Mouse (Mus musculus): Measurements from ENCODE around the gene Il17c. TPM values are rescaled to one million over a fixed set of nuclear protein-coding genes. Genes with fewer than 3 reads are reported as not detected.

The Il17c gene
- polyA plus RNA-seq, 2 experiments = not detected

- WGBS (ENCODE audit: insufficient replicate concordance) = 70% methylated on average over 6 of the region's 6 CpGs
- no peak for TF ChIP-seq CTCF (IDR thresholded peaks at IDR 0.05; ENCODE audit: low read depth)
- TF ChIP-seq EP300 (IDR thresholded peaks at IDR 0.05; ENCODE audit: low read depth) = no peak
Measured at GRCm38 (mm10) chr8:122469407-122469806, 47.6 kb downstream of the Il17c start.

GRCm38 (mm10) chr8:122469965-122470364 lies 48.1 kb downstream of the Il17c start:
- Histone ChIP-seq H3K4me1 (replicated peaks; ENCODE audit: control insufficient read depth in 2 of 2, insufficient read depth in 2 of 2, low read length in 1 of 2) (peaks cover 2 to 6% of the 10 kb centered on the region in 2 experiments), H3K36me3 (replicated peaks; ENCODE audit: control insufficient read depth, insufficient read depth, low read depth) (no peaks in the 10 kb centered on the region), H3K9me3 (ENCODE audit: control insufficient read depth, low read length) (no peaks in the 10 kb centered on the region), H3K4me3 (ENCODE audit: insufficient read depth in 1 of 2, low read depth in 2 of 2, low read length in 2 of 2) (no peak overlapping the region), H3K9ac (replicated peaks) (no peak overlapping the region), H3K27ac (no peak overlapping the region), H3K4me2 (ENCODE audit: low read depth) (no peak overlapping the region), H3K27me3 (ENCODE audit: control insufficient read depth, insufficient read depth, low read length) (no peaks in the 10 kb centered on the region)
- TF ChIP-seq EP300 (IDR thresholded peaks at IDR 0.05; ENCODE audit: low read depth) (no peak), CTCF (IDR thresholded peaks at IDR 0.05; ENCODE audit: low read depth) (no peak)
- WGBS (ENCODE audit: insufficient replicate concordance) = 82% methylated on average over 10 of the region's 10 CpGs
- DNase-seq (ENCODE audit: low read depth in 3 of 3, low spot score in 3 of 3) (no peak), ATAC-seq (ENCODE audit: insufficient read depth) (no peak)

More at GRCm38 (mm10) chr8:122469407-122469806, 47.6 kb downstream of the Il17c start:
- no peak overlapping the region for H3K4me2 ChIP-seq (ENCODE audit: low read depth)
- H3K9me3 ChIP-seq (ENCODE audit: control insufficient read depth, low read length) = no peaks in the 10 kb centered on the region
- peaks cover 0 to 7% of the 10 kb centered on the region in 2 experiments; a peak in 3 of 4 replicates for H3K4me1 ChIP-seq (replicated peaks; ENCODE audit: control insufficient read depth in 2 of 2, insufficient read depth in 2 of 2, low read length in 1 of 2)
- H3K4me3 ChIP-seq (ENCODE audit: insufficient read depth in 1 of 2, low read depth in 2 of 2, low read length in 2 of 2) = no peak overlapping the region
- DNase-seq (ENCODE audit: low read depth in 3 of 3, low spot score in 3 of 3) = no peak
- no peaks in the 10 kb centered on the region for H3K36me3 ChIP-seq (replicated peaks; ENCODE audit: control insufficient read depth, insufficient read depth, low read depth)
- H3K9ac ChIP-seq (replicated peaks) = no peak overlapping the region
- no peak overlapping the region for H3K27ac ChIP-seq
- ATAC-seq (ENCODE audit: insufficient read depth) = no peak
- H3K27me3 ChIP-seq (ENCODE audit: control insufficient read depth, insufficient read depth, low read length) = no peaks in the 10 kb centered on the region

GRCm38 (mm10) chr8:122470691-122471090 lies 48.9 kb downstream of the Il17c start:
- no peak overlapping the region for H3K4me2 ChIP-seq (ENCODE audit: low read depth)
- H3K9ac ChIP-seq (replicated peaks) = no peak overlapping the region
- DNase-seq (ENCODE audit: low read depth in 3 of 3, low spot score in 3 of 3) = no peak
- ATAC-seq (ENCODE audit: insufficient read depth) = no peak
- no peaks in the 10 kb centered on the region for H3K36me3 ChIP-seq (replicated peaks; ENCODE audit: control insufficient read depth, insufficient read depth, low read depth)
- no peaks in the 10 kb centered on the region for H3K9me3 ChIP-seq (ENCODE audit: control insufficient read depth, low read length)
- H3K27me3 ChIP-seq (ENCODE audit: control insufficient read depth, insufficient read depth, low read length) = no peaks in the 10 kb centered on the region
- peaks cover 2 to 5% of the 10 kb centered on the region in 2 experiments for H3K4me1 ChIP-seq (replicated peaks; ENCODE audit: control insufficient read depth in 2 of 2, insufficient read depth in 2 of 2, low read length in 1 of 2)
- H3K4me3 ChIP-seq (ENCODE audit: insufficient read depth in 1 of 2, low read depth in 2 of 2, low read length in 2 of 2) = no peak overlapping the region
- 65% methylated on average over 5 of the region's 5 CpGs for WGBS (ENCODE audit: insufficient replicate concordance)
- TF ChIP-seq CTCF (IDR thresholded peaks at IDR 0.05; ENCODE audit: low read depth) = no peak
- TF ChIP-seq EP300 (IDR thresholded peaks at IDR 0.05; ENCODE audit: low read depth) = no peak
- H3K27ac ChIP-seq = no peak overlapping the region

Small RNA genes lying within 50 kb of the gene (microRNA-seq; reads per million reads assigned to microRNA genes)
- not detected for gene Gm24366

Other genes starting within 250 kb of the Il17c start
- gene Zfpm1, start 139.9 kb upstream of the Il17c start, polyA plus RNA-seq (2012; rRNA removed) = 69.6 and 80.3 TPM in 2 replicates
- 13.3 and 16.2 TPM in 2 replicates for gene Zfpm1, start 139.9 kb upstream of the Il17c start, polyA plus RNA-seq (2014; fragmentation: Nextera tagmentation; extraction: Ambion mirVana)
- not detected in 2 replicates for gene Trhr2, start 61.3 kb upstream of the Il17c start, polyA plus RNA-seq (2012; rRNA removed)
- not detected in 2 replicates for gene Trhr2, start 61.3 kb upstream of the Il17c start, polyA plus RNA-seq (2014; fragmentation: Nextera tagmentation; extraction: Ambion mirVana)
- 15.2 and 20.4 TPM in 2 replicates for gene Zc3h18, start 45.4 kb upstream of the Il17c start, polyA plus RNA-seq (2012; rRNA removed)
- 12.8 and 16.7 TPM in 2 replicates for gene Zc3h18, start 45.4 kb upstream of the Il17c start, polyA plus RNA-seq (2014; fragmentation: Nextera tagmentation; extraction: Ambion mirVana)
- 71.3 and 74.6 TPM in 2 replicates for gene Cyba, start 10.9 kb downstream of the Il17c start, polyA plus RNA-seq (2012; rRNA removed)
- gene Cyba, start 10.9 kb downstream of the Il17c start, polyA plus RNA-seq (2014; fragmentation: Nextera tagmentation; extraction: Ambion mirVana) = 129 and 146 TPM in 2 replicates
- gene Mvd, start 21.4 kb downstream of the Il17c start, polyA plus RNA-seq (2012; rRNA removed) = 21.6 and 23.3 TPM in 2 replicates
- gene Mvd, start 21.4 kb downstream of the Il17c start, polyA plus RNA-seq (2014; fragmentation: Nextera tagmentation; extraction: Ambion mirVana) = 15.3 and 17.2 TPM in 2 replicates
- gene Snai3, start 38.7 kb downstream of the Il17c start, polyA plus RNA-seq (2012; rRNA removed) = 0.16 and 0.23 TPM in 2 replicates
- gene Snai3, start 38.7 kb downstream of the Il17c start, polyA plus RNA-seq (2014; fragmentation: Nextera tagmentation; extraction: Ambion mirVana) = 0.30 and 0.41 TPM in 2 replicates
- 10.0 and 12.6 TPM in 2 replicates for gene Rnf166, start 54.0 kb downstream of the Il17c start, polyA plus RNA-seq (2012; rRNA removed)
- gene Rnf166, start 54.0 kb downstream of the Il17c start, polyA plus RNA-seq (2014; fragmentation: Nextera tagmentation; extraction: Ambion mirVana) = 8.7 and 9.3 TPM in 2 replicates
- gene Ctu2, start 54.1 kb downstream of the Il17c start, polyA plus RNA-seq (2012; rRNA removed) = 7.2 and 11.7 TPM in 2 replicates
- 13.9 and 16.8 TPM in 2 replicates for gene Ctu2, start 54.1 kb downstream of the Il17c start, polyA plus RNA-seq (2014; fragmentation: Nextera tagmentation; extraction: Ambion mirVana)
- 49.5 and 60.9 TPM in 2 replicates for gene Piezo1, start 129.3 kb downstream of the Il17c start, polyA plus RNA-seq (2012; rRNA removed)
- 12.6 and 15.4 TPM in 2 replicates for gene Piezo1, start 129.3 kb downstream of the Il17c start, polyA plus RNA-seq (2014; fragmentation: Nextera tagmentation; extraction: Ambion mirVana)
- 62.3 and 65.3 TPM in 2 replicates for gene Cdt1, start 146.0 kb downstream of the Il17c start, polyA plus RNA-seq (2012; rRNA removed)
- 41.9 and 48.8 TPM in 2 replicates for gene Cdt1, start 146.0 kb downstream of the Il17c start, polyA plus RNA-seq (2014; fragmentation: Nextera tagmentation; extraction: Ambion mirVana)
- gene Aprt, start 154.9 kb downstream of the Il17c start, polyA plus RNA-seq (2012; rRNA removed) = 87.5 and 101 TPM in 2 replicates
- 197 TPM in 2 replicates for gene Aprt, start 154.9 kb downstream of the Il17c start, polyA plus RNA-seq (2014; fragmentation: Nextera tagmentation; extraction: Ambion mirVana)
- gene Galns, start 189.4 kb downstream of the Il17c start, polyA plus RNA-seq (2012; rRNA removed) = 4.3 and 4.6 TPM in 2 replicates
- gene Galns, start 189.4 kb downstream of the Il17c start, polyA plus RNA-seq (2014; fragmentation: Nextera tagmentation; extraction: Ambion mirVana) = 3.8 and 4.7 TPM in 2 replicates
- gene Trappc2l, start 189.6 kb downstream of the Il17c start, polyA plus RNA-seq (2012; rRNA removed) = 15.5 and 27.9 TPM in 2 replicates
- gene Trappc2l, start 189.6 kb downstream of the Il17c start, polyA plus RNA-seq (2014; fragmentation: Nextera tagmentation; extraction: Ambion mirVana) = 32.5 and 35.4 TPM in 2 replicates
- 0.03 TPM in 1 of 2 replicates, not detected in the other for gene Pabpn1l, start 200.7 kb downstream of the Il17c start, polyA plus RNA-seq (2012; rRNA removed)
- not detected in 2 replicates for gene Pabpn1l, start 200.7 kb downstream of the Il17c start, polyA plus RNA-seq (2014; fragmentation: Nextera tagmentation; extraction: Ambion mirVana)

Data from liver, embryonic 14.5 days (tissue).